Mouse (Mus musculus): ENCODE results near the gene Fuz. TPM values are rescaled to one million over a fixed set of nuclear protein-coding genes. Genes with fewer than 3 reads are reported as not detected.

The Fuz gene
- 21.4 TPM for polyA plus RNA-seq (2014; fragmentation: Illumina TruSeq; extraction: RNeasy Lipid Tissue Mini Kit (QIAGEN cat#74804); ENCODE audit: low read depth, low replicate concordance)

GRCm38 (mm10) chr7:44895593-44896434 is at the start of gene Fuz:
TSS of gene Fuz (plus strand) at chr7:44896079.

DNA sequence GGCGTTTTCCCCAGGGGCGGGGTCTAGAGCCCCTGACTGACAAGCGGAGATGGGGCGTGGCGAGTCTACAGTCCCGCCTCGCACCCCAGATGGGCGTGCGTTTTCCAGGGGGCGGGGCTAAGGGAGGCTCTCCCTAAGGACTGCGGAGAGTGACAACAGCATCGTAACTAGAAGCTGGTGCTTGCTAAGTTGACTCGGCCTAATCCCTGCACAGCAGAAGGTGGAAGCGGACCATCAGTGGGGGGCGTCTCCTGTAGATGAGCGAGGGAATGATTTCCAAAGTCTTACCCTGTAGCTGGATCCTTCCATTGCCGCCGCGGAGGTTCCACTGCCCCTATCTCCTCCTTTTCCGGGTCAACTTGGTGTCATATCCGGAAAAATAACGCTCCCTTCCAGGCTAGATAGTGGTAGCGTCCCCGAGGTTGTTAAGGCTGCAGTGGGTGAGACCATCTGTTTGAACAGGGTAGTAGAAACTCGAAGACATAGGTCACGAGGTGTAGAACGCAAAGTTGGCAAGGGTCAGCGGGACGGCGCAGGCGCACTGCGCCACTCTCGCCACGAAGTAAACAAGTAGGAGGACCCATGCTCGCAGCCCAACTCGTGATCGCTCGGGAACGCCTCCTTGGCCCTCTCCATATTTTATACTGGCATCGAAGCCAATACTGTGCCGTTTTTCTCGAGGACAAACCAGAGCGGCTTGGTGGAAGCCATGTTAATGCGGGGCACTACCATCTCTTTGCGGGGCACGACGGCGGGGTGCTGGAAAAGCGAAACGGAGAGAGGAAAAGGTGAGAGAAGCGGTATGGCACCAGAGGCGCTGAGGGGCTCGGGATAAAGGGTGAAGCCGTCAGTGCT is 47.1 kb upstream of the Fuz start, which contains the start of the genes Akt1s1 and Tbc1d17:
Gene Akt1s1, plus strand, starts transcription at position 431 of the 855 bp plus-strand sequence.
Gene Tbc1d17, minus strand, starts transcription at position 519 of the 855 bp plus-strand sequence.

DNA sequence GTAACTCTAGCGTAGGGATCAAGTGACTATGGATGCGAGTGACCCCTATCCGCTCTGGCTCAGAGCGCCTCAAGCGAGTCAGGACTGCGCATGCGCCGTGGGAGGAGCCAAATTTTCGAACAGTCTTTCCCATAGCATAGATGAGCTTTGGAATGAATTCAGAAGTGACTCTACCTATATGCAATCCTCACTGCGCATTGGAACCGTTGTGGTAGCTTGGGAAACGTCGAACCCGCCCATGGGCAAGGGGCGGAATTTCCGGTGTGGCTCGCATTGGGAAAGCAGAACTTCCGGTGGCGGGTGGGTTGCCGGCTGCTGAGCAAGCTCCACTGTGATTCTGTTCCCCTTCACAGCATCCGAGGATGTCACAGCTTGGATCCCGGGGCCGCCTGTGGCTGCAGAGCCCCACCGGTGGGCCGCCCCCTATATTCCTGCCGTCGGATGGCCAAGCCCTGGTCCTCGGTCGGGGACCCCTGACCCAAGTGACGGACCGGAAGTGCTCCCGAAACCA is 38.8 kb upstream of the Fuz start, which contains the start of gene Pnkp:
Gene Pnkp, plus strand, starts transcription at position 98 of the 511 bp plus-strand sequence.

DNA sequence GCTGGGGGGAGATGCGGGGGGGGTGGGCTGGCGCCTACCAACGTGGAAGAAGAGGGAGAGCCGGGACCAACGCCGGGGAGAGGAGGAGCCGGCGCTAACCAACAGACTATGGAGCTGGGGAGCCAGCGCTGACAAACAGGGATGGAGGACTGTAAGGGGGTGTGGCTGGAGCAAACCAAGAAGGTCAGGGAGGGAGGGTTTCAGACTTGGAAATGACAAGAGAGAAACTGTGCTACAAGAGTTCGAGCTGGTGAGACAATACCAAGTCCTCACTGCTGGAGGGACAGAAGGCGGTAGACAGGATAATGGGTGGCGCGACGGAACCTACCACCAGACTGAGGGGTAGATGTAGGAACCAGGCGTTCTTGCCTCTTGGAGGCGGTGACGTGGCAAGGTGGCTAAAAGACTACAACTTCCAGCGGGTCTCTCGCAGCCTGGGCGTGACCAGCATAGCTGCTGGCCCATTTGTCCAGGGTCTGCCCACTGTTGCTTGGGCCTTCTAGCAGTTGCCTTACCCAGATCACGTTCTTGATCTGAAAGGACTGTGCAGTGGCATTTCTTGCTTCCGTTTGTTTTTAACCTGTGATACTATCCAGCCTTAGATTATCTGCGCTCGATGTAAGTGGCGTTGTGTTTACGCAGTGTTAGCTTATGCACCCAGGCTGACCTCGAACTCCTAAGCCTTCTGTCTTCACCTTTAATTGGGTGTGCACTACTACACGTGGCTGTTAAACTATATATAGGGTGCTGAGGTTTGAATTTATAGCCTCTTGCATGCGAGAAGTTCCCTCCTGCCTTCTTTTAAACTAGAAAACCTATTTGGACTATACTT is 26.0 kb upstream of the Fuz start, which contains the start of gene Ptov1:
Gene Ptov1, minus strand, starts transcription at position 92 of the 832 bp plus-strand sequence.

DNA sequence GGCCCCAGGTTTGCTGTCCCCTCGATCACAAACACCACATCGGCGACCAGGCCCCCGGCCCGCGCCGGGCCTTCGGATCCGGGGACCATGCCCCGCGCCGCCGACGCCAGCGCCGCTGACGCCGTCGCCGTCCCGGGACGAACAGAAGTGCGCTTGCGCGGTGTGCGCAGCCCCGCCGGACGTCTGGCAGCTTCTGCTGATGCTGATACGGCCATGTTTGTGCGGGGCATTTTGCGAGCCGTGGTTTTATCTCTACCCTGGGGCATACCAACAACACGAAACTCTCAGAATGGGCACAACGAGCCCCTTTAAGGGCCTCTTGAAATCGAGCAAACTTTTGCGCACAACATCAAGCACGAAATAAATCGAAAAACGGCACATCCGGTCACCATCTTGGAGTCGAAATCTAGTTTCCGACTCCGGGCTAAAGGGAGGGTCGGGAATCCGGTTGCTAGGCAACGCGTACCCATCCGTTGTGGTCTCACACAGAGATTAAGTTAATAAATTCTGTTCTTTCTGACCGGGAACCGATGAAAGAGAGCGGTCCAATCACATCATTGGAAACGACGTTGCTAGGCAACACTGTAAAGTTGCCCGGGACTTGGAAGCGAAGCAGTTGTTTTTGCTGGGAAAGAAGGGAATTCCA is 3.5 kb upstream of the Fuz start, which contains the start of gene Med25:
Gene Med25, minus strand, starts transcription at position 437 of the 646 bp plus-strand sequence.

GRCm38 (mm10) chr7:44929204-44930151 is 33.6 kb downstream of the Fuz start, which contains the start of gene Ap2a1:
TSS of gene Ap2a1 (minus strand) at chr7:44929496.

GRCm38 (mm10) chr7:44942904-44943303 is 47.0 kb downstream of the Fuz start, which contains the start of gene Tsks:
TSS of gene Tsks (plus strand) at chr7:44943204.

Other genes with a start within 250 kb of the Fuz start
- gene Myh14, start 225.2 kb upstream of the Fuz start, polyA plus RNA-seq (2014; fragmentation: Illumina TruSeq; extraction: RNeasy Lipid Tissue Mini Kit (QIAGEN cat#74804); ENCODE audit: low read depth, low replicate concordance): 60.7 TPM
- gene Izumo2, start 187.3 kb upstream of the Fuz start, polyA plus RNA-seq (2014; fragmentation: Illumina TruSeq; extraction: RNeasy Lipid Tissue Mini Kit (QIAGEN cat#74804); ENCODE audit: low read depth, low replicate concordance): not detected
- 27.0 TPM for gene Vrk3, start 147.7 kb upstream of the Fuz start, polyA plus RNA-seq (2014; fragmentation: Illumina TruSeq; extraction: RNeasy Lipid Tissue Mini Kit (QIAGEN cat#74804); ENCODE audit: low read depth, low replicate concordance)
- gene Zfp473, start 145.0 kb upstream of the Fuz start, polyA plus RNA-seq (2014; fragmentation: Illumina TruSeq; extraction: RNeasy Lipid Tissue Mini Kit (QIAGEN cat#74804); ENCODE audit: low read depth, low replicate concordance): not detected
- 26.2 TPM for gene Nup62, start 80.0 kb upstream of the Fuz start, polyA plus RNA-seq (2014; fragmentation: Illumina TruSeq; extraction: RNeasy Lipid Tissue Mini Kit (QIAGEN cat#74804); ENCODE audit: low read depth, low replicate concordance)
- gene Il4i1, start 79.7 kb upstream of the Fuz start, polyA plus RNA-seq (2014; fragmentation: Illumina TruSeq; extraction: RNeasy Lipid Tissue Mini Kit (QIAGEN cat#74804); ENCODE audit: low read depth, low replicate concordance): 0.26 TPM
- gene Atf5, start 79.4 kb upstream of the Fuz start, polyA plus RNA-seq (2014; fragmentation: Illumina TruSeq; extraction: RNeasy Lipid Tissue Mini Kit (QIAGEN cat#74804); ENCODE audit: low read depth, low replicate concordance): 50.1 TPM
- gene Akt1s1, start 47.1 kb upstream of the Fuz start, polyA plus RNA-seq (2014; fragmentation: Illumina TruSeq; extraction: RNeasy Lipid Tissue Mini Kit (QIAGEN cat#74804); ENCODE audit: low read depth, low replicate concordance): 55.0 TPM
- 44.5 TPM for gene Tbc1d17, start 47.0 kb upstream of the Fuz start, polyA plus RNA-seq (2014; fragmentation: Illumina TruSeq; extraction: RNeasy Lipid Tissue Mini Kit (QIAGEN cat#74804); ENCODE audit: low read depth, low replicate concordance)
- gene Pnkp, start 38.9 kb upstream of the Fuz start, polyA plus RNA-seq (2014; fragmentation: Illumina TruSeq; extraction: RNeasy Lipid Tissue Mini Kit (QIAGEN cat#74804); ENCODE audit: low read depth, low replicate concordance): 19.7 TPM
- gene Ptov1, start 26.3 kb upstream of the Fuz start, polyA plus RNA-seq (2014; fragmentation: Illumina TruSeq; extraction: RNeasy Lipid Tissue Mini Kit (QIAGEN cat#74804); ENCODE audit: low read depth, low replicate concordance): 169 TPM
- gene Med25, start 3.4 kb upstream of the Fuz start, polyA plus RNA-seq (2014; fragmentation: Illumina TruSeq; extraction: RNeasy Lipid Tissue Mini Kit (QIAGEN cat#74804); ENCODE audit: low read depth, low replicate concordance): 74.0 TPM
- 41.3 TPM for gene Ap2a1, start 33.4 kb downstream of the Fuz start, polyA plus RNA-seq (2014; fragmentation: Illumina TruSeq; extraction: RNeasy Lipid Tissue Mini Kit (QIAGEN cat#74804); ENCODE audit: low read depth, low replicate concordance)
- gene Tsks, start 47.1 kb downstream of the Fuz start, polyA plus RNA-seq (2014; fragmentation: Illumina TruSeq; extraction: RNeasy Lipid Tissue Mini Kit (QIAGEN cat#74804); ENCODE audit: low read depth, low replicate concordance): not detected
- 3.6 TPM for gene Cpt1c, start 78.8 kb downstream of the Fuz start, polyA plus RNA-seq (2014; fragmentation: Illumina TruSeq; extraction: RNeasy Lipid Tissue Mini Kit (QIAGEN cat#74804); ENCODE audit: low read depth, low replicate concordance)
- gene Prmt1, start 90.5 kb downstream of the Fuz start, polyA plus RNA-seq (2014; fragmentation: Illumina TruSeq; extraction: RNeasy Lipid Tissue Mini Kit (QIAGEN cat#74804); ENCODE audit: low read depth, low replicate concordance): 114 TPM
- 72.3 TPM for gene Irf3, start 101.6 kb downstream of the Fuz start, polyA plus RNA-seq (2014; fragmentation: Illumina TruSeq; extraction: RNeasy Lipid Tissue Mini Kit (QIAGEN cat#74804); ENCODE audit: low read depth, low replicate concordance)
- gene Bcl2l12, start 102.6 kb downstream of the Fuz start, polyA plus RNA-seq (2014; fragmentation: Illumina TruSeq; extraction: RNeasy Lipid Tissue Mini Kit (QIAGEN cat#74804); ENCODE audit: low read depth, low replicate concordance): 12.3 TPM
- gene Scaf1, start 120.3 kb downstream of the Fuz start, polyA plus RNA-seq (2014; fragmentation: Illumina TruSeq; extraction: RNeasy Lipid Tissue Mini Kit (QIAGEN cat#74804); ENCODE audit: low read depth, low replicate concordance): 34.5 TPM
- 57.4 TPM for gene Rras, start 121.9 kb downstream of the Fuz start, polyA plus RNA-seq (2014; fragmentation: Illumina TruSeq; extraction: RNeasy Lipid Tissue Mini Kit (QIAGEN cat#74804); ENCODE audit: low read depth, low replicate concordance)
- gene Prr12, start 156.8 kb downstream of the Fuz start, polyA plus RNA-seq (2014; fragmentation: Illumina TruSeq; extraction: RNeasy Lipid Tissue Mini Kit (QIAGEN cat#74804); ENCODE audit: low read depth, low replicate concordance): 13.2 TPM
- gene Nosip, start 166.3 kb downstream of the Fuz start, polyA plus RNA-seq (2014; fragmentation: Illumina TruSeq; extraction: RNeasy Lipid Tissue Mini Kit (QIAGEN cat#74804); ENCODE audit: low read depth, low replicate concordance): 40.7 TPM
- gene Prrg2, start 166.6 kb downstream of the Fuz start, polyA plus RNA-seq (2014; fragmentation: Illumina TruSeq; extraction: RNeasy Lipid Tissue Mini Kit (QIAGEN cat#74804); ENCODE audit: low read depth, low replicate concordance): 12.4 TPM
- 40.8 TPM for gene Rcn3, start 196.1 kb downstream of the Fuz start, polyA plus RNA-seq (2014; fragmentation: Illumina TruSeq; extraction: RNeasy Lipid Tissue Mini Kit (QIAGEN cat#74804); ENCODE audit: low read depth, low replicate concordance)
- 83.1 TPM for gene Fcgrt, start 207.8 kb downstream of the Fuz start, polyA plus RNA-seq (2014; fragmentation: Illumina TruSeq; extraction: RNeasy Lipid Tissue Mini Kit (QIAGEN cat#74804); ENCODE audit: low read depth, low replicate concordance)
- gene Rps11, start 228.4 kb downstream of the Fuz start, polyA plus RNA-seq (2014; fragmentation: Illumina TruSeq; extraction: RNeasy Lipid Tissue Mini Kit (QIAGEN cat#74804); ENCODE audit: low read depth, low replicate concordance): 641 TPM
- 958 TPM for gene Rpl13a, start 232.7 kb downstream of the Fuz start, polyA plus RNA-seq (2014; fragmentation: Illumina TruSeq; extraction: RNeasy Lipid Tissue Mini Kit (QIAGEN cat#74804); ENCODE audit: low read depth, low replicate concordance)
- gene Gm45713, start 240.2 kb downstream of the Fuz start, polyA plus RNA-seq (2014; fragmentation: Illumina TruSeq; extraction: RNeasy Lipid Tissue Mini Kit (QIAGEN cat#74804); ENCODE audit: low read depth, low replicate concordance): not detected
- gene Flt3l, start 240.4 kb downstream of the Fuz start, polyA plus RNA-seq (2014; fragmentation: Illumina TruSeq; extraction: RNeasy Lipid Tissue Mini Kit (QIAGEN cat#74804); ENCODE audit: low read depth, low replicate concordance): 21.0 TPM

Measured in heart, adult 10 weeks (tissue).